Mouse (Mus musculus): ENCODE data around the gene Fanca.

DNA sequence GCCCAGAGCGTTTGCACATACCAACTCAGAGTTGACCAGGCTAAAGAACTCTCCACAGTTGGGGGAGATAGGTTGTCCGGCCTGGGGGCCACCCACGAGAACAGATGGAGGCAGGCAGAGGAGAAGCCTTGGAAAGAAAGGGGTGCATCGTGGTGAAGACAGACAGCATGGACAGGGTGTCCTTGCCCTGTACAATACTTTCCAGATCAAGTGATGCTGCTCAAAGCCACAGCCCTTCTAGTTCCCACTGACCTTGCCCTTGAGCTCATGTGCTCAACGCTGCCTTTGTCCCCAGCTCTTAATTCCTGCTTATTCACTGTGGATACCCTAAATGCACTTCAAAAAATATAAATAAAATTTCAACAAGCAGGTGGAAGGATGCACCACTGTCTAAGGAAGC is 43.9 kb downstream of the Fanca start:
- TF ChIP-seq CTCF (conservative IDR thresholded peaks at IDR 0.05; ENCODE audit: low read length) (no peak), POU5F1 (IDR thresholded peaks at IDR 0.05; ENCODE audit: borderline replicate concordance, low read length) (no peak)

All from E14TG2a.4 (cell line).